8 mouse cellular contexts compared by ENCODE assay signal in the genomic region with DNA sequence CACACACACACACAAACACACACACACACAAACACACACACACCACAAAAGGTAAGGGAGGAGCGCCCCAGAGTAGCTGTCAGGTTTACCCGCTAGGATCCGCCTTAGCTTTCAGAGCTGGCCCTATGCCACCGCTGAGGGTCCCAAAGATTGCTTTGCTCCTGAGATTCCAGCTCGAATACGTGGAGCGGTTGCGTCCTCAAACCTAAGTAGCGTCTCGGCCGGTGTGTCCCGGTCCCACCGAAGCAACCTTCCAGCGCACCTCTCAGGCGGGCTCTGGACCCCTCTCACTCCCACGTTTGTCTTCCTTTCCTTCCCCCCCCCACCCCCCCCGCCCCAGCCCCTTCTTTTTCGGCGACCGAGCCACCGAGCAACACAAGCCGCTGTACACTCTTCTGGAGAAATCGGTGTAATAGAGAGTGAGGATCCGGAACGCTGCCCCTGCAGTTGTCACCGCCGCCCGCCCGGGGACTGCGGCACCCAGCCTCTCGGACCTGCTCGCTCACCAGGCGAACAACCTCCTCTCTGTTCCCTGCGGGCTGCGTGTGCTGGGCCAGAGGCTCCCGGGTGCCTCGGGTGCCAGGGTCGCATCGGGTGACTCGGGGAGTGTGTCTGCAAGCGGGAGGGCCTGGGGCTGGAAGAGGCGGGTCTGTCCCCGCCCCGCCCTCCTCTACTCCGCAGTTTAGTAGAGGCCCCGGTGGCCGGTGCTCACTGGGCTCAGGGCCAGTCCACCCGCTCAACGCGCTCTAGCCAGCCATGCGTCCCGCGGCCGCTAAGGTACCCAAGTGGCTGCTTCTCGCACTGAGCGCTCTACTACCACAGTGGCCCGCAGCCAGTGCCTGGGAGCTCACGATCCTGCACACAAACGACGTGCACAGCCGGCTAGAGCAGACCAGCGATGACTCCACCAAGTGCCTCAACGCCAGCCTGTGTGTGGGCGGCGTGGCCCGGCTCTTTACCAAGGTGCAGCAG. TPM values are rescaled to one million over a fixed set of nuclear protein-coding genes. Genes with fewer than 3 reads are reported as not detected.
A peak's percentile ranks its signal among the peaks of the same experiment; 100 is the strongest.
DNase-seq lines count a peak whose midpoint lies in the region; ATAC-seq and TF ChIP-seq lines count a peak whose summit lies in the region.

Nt5e (plus strand) TSS at position 268 of the 972 bp plus-strand sequence.

- peaks cover 14% of the 10 kb centered on the region for H3K9me3 ChIP-seq in ES-Bruce4 (replicated peaks; ENCODE audit: control insufficient read depth, insufficient read depth, low read length, poor library complexity, severe bottlenecking)

- no peak for TF ChIP-seq EP300 in ES-Bruce4 (IDR thresholded peaks at IDR 0.05; ENCODE audit: insufficient read depth, low read depth, low read length)

- TF ChIP-seq POLR2A in ES-Bruce4 (IDR thresholded peaks at IDR 0.05; ENCODE audit: insufficient read depth, low read length), result no peak
- TF ChIP-seq POLR2A in lung, adult 2 months (IDR thresholded peaks at IDR 0.05; ENCODE audit: borderline replicate concordance, extremely low read depth, low read depth, low read length), result peak; percentile 58; the same call in 1 of the 2 replicates

- H3K9ac ChIP-seq in ES-Bruce4 (ENCODE audit: low read depth, poor library complexity, severe bottlenecking), result peak within 1 kb of the TSS; percentile 35

- peak within 1 kb of the TSS; percentile 48 for H3K4me3 ChIP-seq in ES-Bruce4 (ENCODE audit: low read depth, low read length)
- H3K4me3 ChIP-seq in layer of hippocampus, adult 2 months, result peak within 1 kb of the TSS; percentile 76
- peak within 1 kb of the TSS; percentile 51 for H3K4me3 ChIP-seq in lung, adult 2 months (replicated peaks; ENCODE audit: extremely low read depth, low read depth, low read length)

- H3K27me3 ChIP-seq in ES-Bruce4 (ENCODE audit: control insufficient read depth, insufficient read depth, low read length, poor library complexity, severe bottlenecking), result peaks cover 23% of the 10 kb centered on the region

- no peak within 1 kb of the TSS for H3K27ac ChIP-seq in ES-Bruce4 (ENCODE audit: insufficient read depth, low read length)
- H3K27ac ChIP-seq in layer of hippocampus, adult 2 months, result peak within 1 kb of the TSS; percentile 83

- TF ChIP-seq CTCF in ES-Bruce4 (IDR thresholded peaks at IDR 0.05; ENCODE audit: low read depth, low read length), result no peak
- peak; percentile 21; the same call in 1 of the 2 replicates for TF ChIP-seq CTCF in layer of hippocampus, adult 2 months (conservative IDR thresholded peaks at IDR 0.05)
- no peak for TF ChIP-seq CTCF in lung, adult 2 months (IDR thresholded peaks at IDR 0.05; ENCODE audit: insufficient read depth, low read length)

- intact Hi-C loops in heart, postnatal 36 days (cut with DNase I), result loop anchor here (2.0 to 5.0 kb wide), 3 partner anchors 36 to 85 kb away; no protein-coding TSS in a partner anchor

- peak; percentile 77 to 79 for DNase-seq in cerebellum, adult 18-20 months
- DNase-seq in forelimb bud, embryonic 11.5 days (ENCODE audit: low read depth, low spot score), result peak; percentile 67
- peak; percentile 74 to 77 for DNase-seq in heart, postnatal 36 days
- DNase-seq in layer of hippocampus, adult 2 months (ENCODE audit: low spot score in 2 of 2), result peak; percentile 29 to 60
- DNase-seq in lung, adult 2 months, result peak; percentile 70
- DNase-seq in thymus, postnatal 14 days, result peak; percentile 26

- peak; percentile 76 for ATAC-seq in neutrophil, adult 5-6 weeks (ENCODE audit: extremely low read depth, insufficient number of reproducible peaks, low FRiP score, poor library complexity, severe bottlenecking)

- H3K36me3 ChIP-seq in ES-Bruce4 (ENCODE audit: control insufficient read depth, insufficient read depth, low read length, poor library complexity, severe bottlenecking), result no peaks in the 10 kb centered on the region

- WGBS in lung, adult 2 months, result 1% methylated on average over 65 of the region's 66 CpGs

- H3K4me1 ChIP-seq in ES-Bruce4 (ENCODE audit: control insufficient read depth, insufficient read depth, low read length), result no peaks in the 10 kb centered on the region
- no peaks in the 10 kb centered on the region; the same call in 1 of the 2 replicates for H3K4me1 ChIP-seq in lung, adult 2 months (ENCODE audit: control insufficient read depth, insufficient read depth, low read length)

RNA-seq across cellular contexts. Expression of gene Nt5e, which starts in this region (rescaled TPM):
- 14.0 and 15.0 TPM in 2 replicates for polyA plus RNA-seq in ES-Bruce4 (2011; ENCODE audit: insufficient read depth, insufficient read length, low read depth, missing spikeins)
- total RNA-seq in heart, postnatal 36 days (2021), result 10 to 100 TPM; 13.0 to 14.1 TPM
- 1 to 10 TPM; 3.4 to 4.0 TPM for total RNA-seq in layer of hippocampus, adult 2 months (2021)
- polyA plus RNA-seq in lung, adult 2 months (2012; rRNA removed), result 25.6 and 26.4 TPM in 2 replicates
- 9.9 and 14.9 TPM in 2 replicates for total RNA-seq in neutrophil, adult 5-6 weeks (2017)

Comparison
In these comparisons a context has a peak if more than half of its experiments do, and no peak if none do; other contexts are left out.
1. DNase-seq: peak in every context shown above with its lines; median percentile 78 in cerebellum, adult 18-20 months; 76 in heart, postnatal 36 days; 70 in lung, adult 2 months; 67 in forelimb bud, embryonic 11.5 days; 44 in layer of hippocampus, adult 2 months; 26 in thymus, postnatal 14 days.